Mouse (Mus musculus): Measurements from ENCODE around the gene Lmx1a.

Gene Lmx1a

GRCm38 (mm10) chr1:167689232-167689261 lies at the start of gene Lmx1a:
TSS of gene Lmx1a (plus strand) at chr1:167689237.
- DNase-seq, result no peak

GRCm38 (mm10) chr1:167644866-167645537 lies 44.0 kb upstream of the Lmx1a start:
- DNase-seq, result peak; percentile 83

- DNase-seq, result peak; percentile 22
These were observed 40.4 kb upstream of the Lmx1a start for GRCm38 (mm10) chr1:167648670-167649069.

GRCm38 (mm10) chr1:167649122-167649633 lies 39.9 kb upstream of the Lmx1a start:
- no peak for DNase-seq

- no peak for DNase-seq
These were observed 36.7 kb upstream of the Lmx1a start for GRCm38 (mm10) chr1:167652336-167652735.

- no peak for DNase-seq
These were observed 30.0 kb upstream of the Lmx1a start for GRCm38 (mm10) chr1:167659065-167659464.

- peak; percentile 42 for DNase-seq
These were observed 28.4 kb upstream of the Lmx1a start for GRCm38 (mm10) chr1:167660521-167661101.

- DNase-seq, result peak; percentile 15
These were observed 27.9 kb upstream of the Lmx1a start for GRCm38 (mm10) chr1:167661123-167661522.

GRCm38 (mm10) chr1:167663136-167663535 lies 25.9 kb upstream of the Lmx1a start:
- DNase-seq, result no peak

GRCm38 (mm10) chr1:167669796-167670195 lies 19.2 kb upstream of the Lmx1a start:
- DNase-seq, result peak; percentile 68

- DNase-seq, result no peak
These were observed 16.5 kb upstream of the Lmx1a start for GRCm38 (mm10) chr1:167672433-167672987.

- no peak for DNase-seq
These were observed 10.0 kb upstream of the Lmx1a start for GRCm38 (mm10) chr1:167679061-167679460.

- no peak for DNase-seq
These were observed 1.1 kb upstream of the Lmx1a start for GRCm38 (mm10) chr1:167688001-167688346.

GRCm38 (mm10) chr1:167688347-167689231 lies 448 bp upstream of the Lmx1a start:
- peak; percentile 68 for DNase-seq

- peak; percentile 37 for DNase-seq
These were observed 463 bp downstream of the Lmx1a start for GRCm38 (mm10) chr1:167689262-167690137.

GRCm38 (mm10) chr1:167690138-167690710 lies 1.2 kb downstream of the Lmx1a start:
- DNase-seq, result peak; percentile 53

GRCm38 (mm10) chr1:167690716-167691550 lies 1.9 kb downstream of the Lmx1a start:
- peak; percentile 44 for DNase-seq

- peak; percentile 48 for DNase-seq
These were observed 3.1 kb downstream of the Lmx1a start for GRCm38 (mm10) chr1:167691911-167692682.

- peak; percentile 21 for DNase-seq
These were observed 3.6 kb downstream of the Lmx1a start for GRCm38 (mm10) chr1:167692683-167693045.

GRCm38 (mm10) chr1:167693499-167694240 lies 4.6 kb downstream of the Lmx1a start:
- DNase-seq, result no peak

Measured in embryo, embryonic 11 days (tissue).